Mouse (Mus musculus) heart, adult 11 months (tissue): ENCODE data around the gene Dact3.

ENCODE experiments used
- DNase-seq: peaks from one replicate; pipeline ENCODE4 v3.0.0; 2022

The Dact3 gene

GRCm38 (mm10) chr7:16875310-16875325 is at the start of gene Dact3:
Dact3 (plus strand) TSS chr7:16875317.
- no peak for DNase-seq

GRCm38 (mm10) chr7:16825785-16826184 is 49.3 kb upstream of the Dact3 start:
- no peak for DNase-seq

- DNase-seq: peak; percentile 94
These were observed 48.5 kb upstream of the Dact3 start for GRCm38 (mm10) chr7:16826571-16826970.

GRCm38 (mm10) chr7:16827274-16827673 is 47.8 kb upstream of the Dact3 start:
- no peak for DNase-seq

- peak; percentile 97 for DNase-seq
These were observed 44.7 kb upstream of the Dact3 start for GRCm38 (mm10) chr7:16830449-16830848.

- peak; percentile 91 for DNase-seq
These were observed 37.0 kb upstream of the Dact3 start for GRCm38 (mm10) chr7:16837916-16838803.

- DNase-seq: peak; percentile 87
These were observed 36.2 kb upstream of the Dact3 start for GRCm38 (mm10) chr7:16838804-16839426.

- DNase-seq: peak; percentile 87
These were observed 35.5 kb upstream of the Dact3 start for GRCm38 (mm10) chr7:16839427-16840108.

GRCm38 (mm10) chr7:16840109-16840491 is 35.0 kb upstream of the Dact3 start:
- peak; percentile 80 for DNase-seq

GRCm38 (mm10) chr7:16841078-16841477 is 34.0 kb upstream of the Dact3 start:
- no peak for DNase-seq

- DNase-seq: peak; percentile 96
These were observed 33.3 kb upstream of the Dact3 start for GRCm38 (mm10) chr7:16841561-16842560.

- DNase-seq: peak; percentile 100
These were observed 32.5 kb upstream of the Dact3 start, which contains the start of gene Prkd2 for GRCm38 (mm10) chr7:16842645-16843063. Prkd2 (plus strand) TSS chr7:16842902.

GRCm38 (mm10) chr7:16843441-16844171 is 31.5 kb upstream of the Dact3 start:
- peak; percentile 98 for DNase-seq

GRCm38 (mm10) chr7:16844696-16845071 is 30.4 kb upstream of the Dact3 start:
- DNase-seq: peak; percentile 98

GRCm38 (mm10) chr7:16845072-16845819 is 29.9 kb upstream of the Dact3 start:
- DNase-seq: peak; percentile 99

- no peak for DNase-seq
These were observed 29.3 kb upstream of the Dact3 start for GRCm38 (mm10) chr7:16845820-16846167.

- no peak for DNase-seq
These were observed 28.3 kb upstream of the Dact3 start for GRCm38 (mm10) chr7:16846775-16847174.

- peak; percentile 90 for DNase-seq
These were observed 27.6 kb upstream of the Dact3 start for GRCm38 (mm10) chr7:16847507-16847906.

GRCm38 (mm10) chr7:16848579-16848978 is 26.5 kb upstream of the Dact3 start:
- peak; percentile 94 for DNase-seq

GRCm38 (mm10) chr7:16851636-16852035 is 23.5 kb upstream of the Dact3 start:
- no peak for DNase-seq

GRCm38 (mm10) chr7:16853302-16853831 is 21.8 kb upstream of the Dact3 start:
- DNase-seq: peak; percentile 96
